Mouse (Mus musculus) hematopoietic stem cell, adult 5-6 weeks (primary cell): ENCODE data around the gene Arhgap17. TPM values are rescaled to one million over a fixed set of nuclear protein-coding genes. Genes with fewer than 3 reads are reported as not detected.

ENCODE experiments used
- ATAC-seq, 2 experiments: fragments of 125-278 bp in 1 of 2; replicated peaks in 1 of 2; 2 replicates each; pipeline ENCODE4 v1.8.0; 2016 to 2017; ENCODE audit warnings: inconsistent platforms in 2 of 2, mild to moderate bottlenecking in 2 of 2, moderate number of reproducible peaks in 2 of 2, low read depth in 1 of 2, moderate TSS enrichment in 1 of 2; ENCODE audit not compliant: low FRiP score in 2 of 2, poor library complexity in 2 of 2, severe bottlenecking in 2 of 2, insufficient read depth in 1 of 2, low TSS enrichment in 1 of 2
- total RNA-seq: library from RNA; stranded (forward); fragments of 172-1452, 232-1000 nt; gene quantifications from 2 replicates; pipeline ENCODE4 v1.2.3, GENCODE M21; 2017

Gene Arhgap17
- total RNA-seq, 1 experiment from 2014 or later = 35.1 TPM

DNA sequence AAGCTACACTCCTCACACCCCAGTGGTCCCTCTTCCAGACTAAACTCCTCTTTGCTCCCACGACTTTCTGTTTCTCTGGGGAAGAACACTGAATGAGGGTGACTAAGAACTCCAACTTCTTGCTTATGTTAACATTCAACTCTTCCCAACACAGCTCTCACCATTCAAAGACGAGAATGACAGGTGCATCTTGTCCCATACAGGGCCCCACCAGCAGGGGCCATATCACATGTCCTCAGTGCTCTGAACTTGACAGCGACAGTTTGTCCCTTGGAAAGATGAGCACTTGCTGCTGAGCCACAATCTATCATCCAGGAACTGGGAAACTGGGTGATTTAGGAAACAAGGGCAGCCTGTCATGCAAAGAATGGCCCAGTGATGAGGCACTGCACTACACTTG is 57.0 kb downstream of the Arhgap17 start:
- no peak for ATAC-seq

GRCm38 (mm10) chr7:123311836-123312235 is 57.9 kb downstream of the Arhgap17 start:
- ATAC-seq = no peak

DNA sequence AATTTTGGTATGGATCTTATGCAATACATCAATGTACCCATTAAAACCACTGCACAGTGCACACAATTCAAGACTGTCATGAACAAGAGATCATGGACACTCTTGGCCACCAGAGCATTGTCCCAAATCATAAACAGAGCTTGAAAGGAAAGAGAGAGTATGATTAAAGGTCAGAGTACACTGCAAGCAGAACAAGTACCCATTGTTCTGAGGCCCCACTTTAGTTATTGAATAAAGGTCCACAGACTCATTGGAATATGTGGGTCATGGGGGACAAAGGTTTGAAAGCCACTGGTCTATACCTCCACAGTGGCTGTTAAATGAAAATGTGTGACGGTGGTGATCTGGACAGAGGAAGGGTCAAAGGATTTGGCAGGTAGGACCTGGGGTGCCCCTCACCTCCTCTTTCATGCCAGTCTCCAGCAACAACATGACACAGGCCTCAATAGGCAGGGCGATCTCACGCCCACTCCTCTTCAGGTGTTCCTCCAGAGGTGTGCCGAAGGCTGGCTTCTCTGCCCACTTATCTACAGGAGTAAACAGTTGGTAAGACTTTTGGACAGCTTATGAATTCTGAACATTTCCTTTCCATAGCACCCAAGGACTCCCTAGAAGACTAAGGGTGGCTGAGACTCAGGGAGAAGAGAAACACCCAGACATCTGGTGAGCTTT is 61.7 kb downstream of the Arhgap17 start:
- no peak for ATAC-seq

DNA sequence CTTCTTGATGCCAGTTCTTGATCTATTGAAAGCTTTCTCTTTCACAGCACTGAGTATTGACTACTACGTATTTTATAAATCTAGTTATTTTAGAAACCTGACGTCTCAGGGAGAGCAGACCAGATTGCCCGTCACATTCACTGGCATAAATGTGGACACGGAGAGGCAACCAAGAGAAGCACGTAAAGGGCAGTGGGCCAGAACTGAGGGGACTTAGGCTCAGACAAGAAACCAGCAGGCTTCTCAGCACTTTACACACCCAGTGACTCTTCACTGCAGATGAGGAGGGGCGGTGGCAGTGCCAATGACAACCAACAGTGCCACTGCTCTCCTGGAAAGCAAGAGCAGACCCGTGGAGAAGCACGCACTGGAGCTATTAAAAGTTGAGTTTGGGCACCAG is 62.5 kb downstream of the Arhgap17 start:
- no peak for ATAC-seq

- no peak; a peak in 1 of 4 replicates for ATAC-seq
Measured at GRCm38 (mm10) chr7:123305397-123305796, 64.3 kb downstream of the Arhgap17 start.

- ATAC-seq = peak in 1 of 2 experiments; percentile 45; a peak in 2 of 4 replicates
Measured at GRCm38 (mm10) chr7:123300258-123300657, 69.5 kb downstream of the Arhgap17 start.

GRCm38 (mm10) chr7:123298225-123298624 is 71.5 kb downstream of the Arhgap17 start:
- ATAC-seq = no peak

DNA sequence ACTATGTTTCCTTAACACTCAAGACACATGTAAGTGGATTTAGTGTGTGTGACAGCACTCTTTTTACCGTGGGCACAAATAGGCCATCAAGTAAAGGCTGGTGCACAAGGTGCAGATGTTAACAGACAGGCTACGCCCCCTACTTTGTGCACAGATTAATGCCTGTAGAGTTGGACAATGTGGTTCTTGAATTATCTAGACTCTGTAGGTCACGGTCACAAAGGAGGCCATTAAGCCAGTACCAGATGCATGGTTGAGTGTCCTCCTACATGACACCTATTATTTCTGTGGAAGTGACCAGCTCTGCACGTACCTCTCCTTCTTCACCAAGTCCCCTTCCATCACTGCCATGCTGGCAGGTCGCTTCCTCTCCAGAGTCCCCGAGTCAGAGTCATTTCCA is 73.6 kb downstream of the Arhgap17 start:
- no peak for ATAC-seq

DNA sequence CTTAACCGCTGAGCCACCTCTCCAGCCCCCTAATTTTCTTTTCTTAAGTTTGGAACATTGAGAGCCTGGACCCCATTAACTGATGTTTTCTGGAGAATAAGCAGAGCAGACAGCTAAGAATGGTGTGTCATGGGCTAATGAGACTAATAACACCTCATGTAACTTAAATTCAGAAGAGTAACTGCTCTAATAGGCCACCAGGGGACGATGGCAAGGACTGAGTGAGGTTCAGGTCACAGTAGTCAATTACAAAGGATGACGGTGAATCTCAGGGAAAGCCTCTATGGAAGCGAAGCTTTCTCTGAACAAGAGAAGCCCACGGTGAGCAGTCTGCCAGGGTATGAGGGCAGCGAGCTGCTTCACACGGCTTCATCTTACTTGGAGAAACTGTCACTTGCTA is 74.3 kb downstream of the Arhgap17 start:
- ATAC-seq = no peak

DNA sequence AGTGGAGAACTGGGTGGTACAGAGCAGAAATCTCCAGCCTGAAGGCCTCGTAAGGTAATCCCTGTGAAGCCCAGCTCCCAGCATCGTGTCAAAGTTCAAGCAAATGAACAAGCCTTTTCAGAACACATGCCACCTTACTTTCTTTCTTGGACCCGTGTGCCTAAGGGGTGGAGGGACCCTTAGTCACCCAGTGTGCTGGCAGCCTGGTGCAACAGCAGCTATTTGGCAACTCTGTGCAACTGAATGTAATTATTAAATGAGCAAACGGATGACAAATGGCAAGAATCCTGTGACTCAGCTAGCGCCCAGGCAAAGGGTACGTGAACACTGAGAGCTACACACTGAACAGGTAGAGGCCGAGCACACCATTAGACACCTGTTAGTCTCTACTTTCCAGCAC is 75.8 kb downstream of the Arhgap17 start:
- ATAC-seq = no peak

GRCm38 (mm10) chr7:123291942-123292341 is 77.8 kb downstream of the Arhgap17 start:
- ATAC-seq = no peak

DNA sequence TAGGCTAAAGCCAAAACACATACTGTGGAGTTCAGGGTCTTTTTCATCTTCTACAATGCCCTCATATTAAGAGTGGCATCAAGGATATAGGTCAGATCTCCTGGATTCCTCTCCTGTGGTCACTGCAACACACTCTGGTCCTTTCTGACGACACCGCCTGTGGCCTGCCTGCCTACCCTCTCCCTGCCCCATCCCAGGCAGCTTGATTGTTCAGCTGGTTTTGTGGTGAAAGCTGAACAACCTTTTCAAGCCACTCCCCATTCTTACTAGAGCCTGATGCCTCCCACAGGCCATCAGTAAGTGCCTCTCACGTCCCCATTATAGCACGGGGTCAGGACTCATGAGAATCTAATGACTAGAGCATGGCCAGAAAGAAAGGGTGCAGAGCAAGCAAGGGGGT is 80.5 kb downstream of the Arhgap17 start:
- no peak for ATAC-seq

DNA sequence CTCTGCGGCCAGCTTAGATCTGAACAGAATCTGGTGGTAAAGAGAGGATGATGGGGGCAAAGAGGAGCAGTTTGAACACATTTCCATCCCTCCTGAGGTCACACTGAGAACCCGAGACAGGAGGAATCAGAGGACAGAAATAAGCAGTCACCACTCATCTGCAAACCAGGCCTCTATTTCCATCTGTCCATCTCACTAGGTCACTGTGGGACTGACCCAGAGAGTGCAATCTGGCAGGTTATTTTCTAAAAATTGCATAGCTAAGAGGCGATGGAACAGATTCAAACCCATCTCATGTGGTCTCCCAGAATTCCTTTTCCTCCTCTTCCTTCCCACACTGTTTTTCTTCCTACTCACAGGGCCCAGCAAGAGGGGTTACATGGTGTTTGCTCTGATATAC is 81.8 kb downstream of the Arhgap17 start:
- no peak for ATAC-seq

DNA sequence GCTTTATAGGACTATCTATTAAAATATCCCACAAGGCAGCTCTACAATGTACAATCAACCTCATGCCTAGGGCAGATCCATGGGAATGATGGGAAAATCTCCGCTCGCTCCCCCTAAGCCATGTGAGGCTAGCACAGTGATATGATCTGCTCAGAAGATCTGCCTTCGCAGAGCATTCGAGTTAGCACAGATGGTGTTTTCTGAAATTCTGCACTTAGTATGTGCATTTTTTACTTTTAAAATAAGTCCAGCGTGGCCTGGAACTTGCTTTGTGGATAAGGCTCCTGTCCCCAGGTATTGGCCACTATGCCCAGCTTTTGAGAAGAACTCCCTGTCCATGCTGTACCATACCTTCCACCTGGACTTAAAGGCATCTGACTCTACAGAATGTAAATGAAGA is 83.8 kb downstream of the Arhgap17 start:
- no peak for ATAC-seq

- no peak for ATAC-seq
Measured at GRCm38 (mm10) chr7:123283826-123284225, 85.9 kb downstream of the Arhgap17 start.

GRCm38 (mm10) chr7:123279797-123280196 is 89.9 kb downstream of the Arhgap17 start:
- no peak for ATAC-seq

- ATAC-seq = no peak
Measured at GRCm38 (mm10) chr7:123276568-123276967, 93.1 kb downstream of the Arhgap17 start.

- no peak for ATAC-seq
Measured at GRCm38 (mm10) chr7:123273056-123273455, 96.7 kb downstream of the Arhgap17 start.

DNA sequence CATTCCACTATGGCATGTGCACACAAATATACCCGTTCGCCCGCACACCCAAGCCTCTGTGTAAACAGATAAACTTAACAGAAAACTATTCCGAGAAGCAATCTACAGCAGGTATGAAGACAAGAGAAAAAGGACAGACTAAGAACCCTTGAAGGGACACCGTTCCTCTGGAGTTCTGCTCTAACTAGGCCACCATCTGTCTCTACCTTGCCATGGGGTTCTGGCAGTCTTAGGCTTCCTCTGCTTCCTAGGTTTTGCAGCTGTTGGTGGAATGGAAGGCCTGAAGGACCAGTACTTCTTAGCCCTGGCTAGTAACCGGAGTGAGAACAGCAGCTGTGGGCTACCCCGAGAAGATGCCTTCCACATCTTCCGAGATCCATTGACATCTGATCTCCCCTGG is 111.6 kb downstream of the Arhgap17 start:
- no peak for ATAC-seq
